Mouse (Mus musculus) left cerebral cortex, adult 11 months (tissue): Measurements from ENCODE around the gene Olfr372.
"Not testable (repeated sequence)": the region's sequence is repeated elsewhere in the genome, so short reads cannot be mapped to it uniquely, and the experiment has no call there.

Experiments used
- DNase-seq: peaks from one replicate; pipeline ENCODE4 v3.0.0; 2022; ENCODE audit warnings: low spot score

Gene Olfr372

DNA sequence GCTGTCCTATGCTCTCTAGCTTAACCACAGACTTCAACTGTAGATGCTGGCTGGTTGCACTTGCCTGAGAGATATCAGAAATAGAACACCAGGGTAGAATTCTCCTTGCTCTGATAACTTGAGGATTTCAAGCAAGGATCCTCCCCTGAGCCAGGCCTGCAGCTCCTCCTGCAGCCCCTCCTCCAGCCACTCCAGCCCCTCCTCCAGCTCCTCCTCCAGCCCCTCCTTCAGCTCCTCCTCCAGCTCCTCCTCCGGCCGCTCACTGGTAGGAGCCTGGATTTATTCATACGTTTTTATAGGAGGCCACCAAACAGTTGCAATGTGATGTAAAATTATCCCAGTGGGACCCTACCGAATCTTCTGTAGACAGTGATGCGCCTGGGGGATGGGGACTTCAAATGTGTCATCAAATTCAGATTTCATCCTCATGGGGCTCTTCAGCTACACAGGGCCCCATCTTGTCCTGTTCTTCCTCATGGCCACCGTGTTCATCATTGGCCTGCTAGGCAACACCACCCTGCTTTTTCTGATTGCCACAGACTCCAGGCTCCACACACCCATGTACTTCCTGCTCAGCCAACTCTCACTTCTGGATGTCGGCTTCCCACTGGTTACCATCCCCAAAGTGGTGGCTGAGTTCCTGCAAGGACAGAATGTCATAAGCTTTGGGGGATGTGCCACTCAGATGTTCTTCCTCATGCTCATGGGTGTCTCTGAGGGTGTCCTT, 58.5 kb downstream of the Olfr372 start:
- DNase-seq = not testable (repeated sequence)

DNA sequence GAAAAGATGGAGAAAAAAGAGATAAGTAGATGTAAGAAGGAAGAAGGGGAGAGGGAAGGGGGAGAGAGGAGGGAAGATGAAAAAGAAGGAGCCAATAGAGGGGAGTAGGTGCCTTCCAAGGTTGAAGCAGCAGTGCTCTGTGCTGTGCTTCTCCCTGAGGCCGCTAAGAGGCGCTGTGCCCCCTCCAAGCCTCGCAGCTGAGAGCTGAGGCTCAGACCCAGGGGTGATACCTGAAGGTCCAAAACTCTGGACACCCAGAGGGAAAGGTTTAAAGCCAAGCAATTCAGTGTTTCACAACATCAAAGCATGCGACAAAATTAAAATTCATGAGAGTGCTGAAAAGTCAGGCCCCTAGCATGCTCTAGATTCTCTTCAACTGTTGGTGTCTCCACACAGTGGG, 64.1 kb downstream of the Olfr372 start:
- no peak for DNase-seq

DNA sequence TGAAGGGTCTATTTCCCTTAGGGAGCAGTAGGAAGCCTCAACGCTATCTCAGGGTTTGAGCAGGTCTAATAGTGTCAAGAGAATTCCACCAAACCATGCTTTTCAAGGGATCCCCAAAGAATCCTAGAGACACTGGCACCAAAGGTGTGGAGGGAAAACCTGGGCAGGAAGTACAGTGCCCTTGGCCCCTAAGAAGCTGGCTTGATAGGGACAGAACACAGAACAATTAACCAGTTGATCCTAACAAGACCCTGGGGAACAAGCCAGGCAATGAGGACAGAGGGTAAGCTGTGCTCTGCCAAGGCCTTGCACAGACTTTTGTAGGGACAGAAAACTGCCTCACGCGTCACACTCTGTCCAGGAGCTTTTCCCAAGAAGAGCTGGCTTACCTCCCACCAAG, 65.7 kb downstream of the Olfr372 start, which contains the start of gene Olfr374:
Gene Olfr374, plus strand, starts transcription at position 301 of the 400 bp plus-strand sequence.
- no peak for DNase-seq
